Mouse (Mus musculus) ES-Bruce4 (cell line): ENCODE results near the gene Pcsk1n.
"Not testable (repeated sequence)": the region's sequence is repeated elsewhere in the genome, so short reads cannot be mapped to it uniquely, and the experiment has no call there.

Experiments
- CTCF ChIP-seq: IDR thresholded peaks from one replicate; pipeline ENCODE4 v1.8.1; 2011; ENCODE audit warnings: low read depth, low read length
- POLR2A ChIP-seq: IDR thresholded peaks from one replicate; pipeline ENCODE4 v1.8.1; 2011; ENCODE audit warnings: low read length; ENCODE audit not compliant: insufficient read depth

GRCm38 (mm10) chrX:7917960-7918359, 1.7 kb upstream of the Pcsk1n start:
- peak; percentile 24 for TF ChIP-seq CTCF
- TF ChIP-seq POLR2A, result not testable (repeated sequence)
